Mouse (Mus musculus): ENCODE data around the gene Epha10. TPM values are rescaled to one million over a fixed set of nuclear protein-coding genes. Genes with fewer than 3 reads are reported as not detected.
"Not testable (repeated sequence)": the region's sequence is repeated elsewhere in the genome, so short reads cannot be mapped to it uniquely, and the experiment has no call there.

Gene Epha10
- total RNA-seq, 4 experiments from 2014 or later = 2.9 to 4.3 (median 3.8) TPM

DNA sequence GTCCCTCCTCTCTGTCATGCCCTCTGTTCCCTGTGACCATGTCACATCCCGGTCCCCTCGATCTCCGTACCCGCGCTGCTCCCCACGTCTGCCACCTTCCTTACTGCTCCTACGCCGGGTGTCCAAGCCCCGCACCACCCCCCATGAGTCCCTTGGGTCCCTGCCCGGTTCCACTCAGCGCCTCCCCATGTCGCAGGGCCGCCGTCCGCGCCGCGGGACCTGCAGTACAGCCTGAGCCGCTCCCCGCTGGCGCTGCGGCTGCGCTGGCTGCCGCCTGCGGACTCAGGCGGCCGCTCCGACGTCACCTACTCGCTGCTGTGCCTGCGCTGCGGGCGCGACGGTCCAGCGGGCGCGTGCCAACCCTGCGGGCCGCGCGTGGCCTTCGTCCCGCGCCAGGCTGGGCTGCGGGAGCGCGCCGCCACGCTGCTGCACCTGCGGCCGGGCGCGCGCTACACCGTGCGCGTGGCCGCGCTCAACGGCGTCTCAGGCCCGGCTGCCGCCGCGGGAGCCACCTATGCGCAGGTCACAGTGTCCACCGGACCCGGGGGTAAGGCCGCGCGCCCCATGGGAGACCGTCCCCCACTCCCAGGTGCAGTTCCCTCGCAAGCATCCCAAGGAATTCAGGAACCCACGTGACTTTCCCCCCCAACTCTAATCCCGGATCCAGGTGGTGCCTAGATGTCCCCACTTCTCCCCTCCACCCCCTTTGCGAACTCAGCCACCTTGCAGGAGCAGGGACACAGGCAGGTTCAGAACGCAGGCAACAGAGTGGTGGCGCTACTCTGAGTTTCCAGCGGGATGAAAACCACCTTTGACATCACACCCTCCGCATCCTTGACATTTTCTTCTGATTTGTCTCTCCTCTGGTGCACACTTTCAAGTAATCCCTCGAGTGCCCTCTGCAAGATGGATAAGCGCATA, 14.1 kb downstream of the Epha10 start:
- no peak for DNase-seq

DNA sequence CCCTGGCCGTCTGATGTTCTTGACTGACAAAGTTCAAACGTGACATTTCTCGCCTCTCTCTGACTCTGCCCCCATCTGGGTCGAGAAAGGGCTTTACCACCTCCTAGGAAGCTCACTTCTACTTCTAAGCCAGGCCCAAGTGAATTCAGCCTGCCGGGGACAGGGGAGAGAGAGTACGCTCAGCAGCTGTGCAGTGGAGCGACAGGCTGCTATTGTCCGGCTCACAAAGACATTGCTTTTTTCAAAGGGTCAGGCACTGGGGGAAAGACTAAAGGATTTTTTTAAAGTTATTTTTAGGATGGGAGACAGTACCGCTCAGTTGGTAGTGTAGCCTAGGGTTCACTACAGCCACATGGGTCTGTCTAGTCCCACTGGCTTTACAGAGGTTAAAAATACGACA, 17.7 kb downstream of the Epha10 start:
- DNase-seq = no peak

DNA sequence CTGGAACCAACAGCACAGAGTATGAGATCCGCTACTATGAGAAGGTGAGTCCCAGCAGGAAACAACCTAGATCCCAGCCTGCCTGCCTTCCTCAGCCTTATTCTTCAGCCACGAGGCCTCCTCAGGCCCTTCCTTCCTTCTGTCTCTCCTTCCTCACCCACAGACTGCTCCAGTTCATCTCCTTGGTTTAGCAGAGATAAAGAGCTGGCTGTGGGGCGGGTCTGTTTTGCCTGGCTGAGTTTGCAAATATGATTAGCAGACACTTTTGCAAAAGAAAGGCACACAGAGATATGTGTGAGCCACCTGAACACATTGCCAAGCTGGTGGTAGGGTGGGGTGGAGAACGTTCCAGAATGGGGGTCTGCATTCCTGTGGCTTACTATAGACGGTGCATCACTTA, 19.2 kb downstream of the Epha10 start:
- no peak for DNase-seq

DNA sequence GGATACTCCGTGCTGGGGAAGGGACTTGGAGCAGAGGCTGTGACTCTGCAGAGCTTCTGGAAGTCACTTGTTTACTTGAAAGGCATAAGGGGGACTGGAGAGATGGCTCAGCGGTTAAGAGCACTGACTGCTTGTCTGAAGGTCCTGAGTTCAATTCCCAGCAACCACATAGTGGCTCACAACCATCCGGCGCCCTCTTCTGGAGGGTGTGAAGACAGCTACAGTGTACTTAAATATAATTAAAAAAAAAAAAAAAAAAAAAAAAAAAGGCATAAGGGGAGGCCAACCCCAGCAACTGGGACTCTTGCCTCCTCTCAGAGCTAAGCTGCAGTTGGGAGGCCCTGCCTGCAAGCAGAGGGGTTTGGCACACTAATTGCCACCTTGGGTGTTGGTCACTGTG, 24.7 kb downstream of the Epha10 start:
- DNase-seq = no peak

DNA sequence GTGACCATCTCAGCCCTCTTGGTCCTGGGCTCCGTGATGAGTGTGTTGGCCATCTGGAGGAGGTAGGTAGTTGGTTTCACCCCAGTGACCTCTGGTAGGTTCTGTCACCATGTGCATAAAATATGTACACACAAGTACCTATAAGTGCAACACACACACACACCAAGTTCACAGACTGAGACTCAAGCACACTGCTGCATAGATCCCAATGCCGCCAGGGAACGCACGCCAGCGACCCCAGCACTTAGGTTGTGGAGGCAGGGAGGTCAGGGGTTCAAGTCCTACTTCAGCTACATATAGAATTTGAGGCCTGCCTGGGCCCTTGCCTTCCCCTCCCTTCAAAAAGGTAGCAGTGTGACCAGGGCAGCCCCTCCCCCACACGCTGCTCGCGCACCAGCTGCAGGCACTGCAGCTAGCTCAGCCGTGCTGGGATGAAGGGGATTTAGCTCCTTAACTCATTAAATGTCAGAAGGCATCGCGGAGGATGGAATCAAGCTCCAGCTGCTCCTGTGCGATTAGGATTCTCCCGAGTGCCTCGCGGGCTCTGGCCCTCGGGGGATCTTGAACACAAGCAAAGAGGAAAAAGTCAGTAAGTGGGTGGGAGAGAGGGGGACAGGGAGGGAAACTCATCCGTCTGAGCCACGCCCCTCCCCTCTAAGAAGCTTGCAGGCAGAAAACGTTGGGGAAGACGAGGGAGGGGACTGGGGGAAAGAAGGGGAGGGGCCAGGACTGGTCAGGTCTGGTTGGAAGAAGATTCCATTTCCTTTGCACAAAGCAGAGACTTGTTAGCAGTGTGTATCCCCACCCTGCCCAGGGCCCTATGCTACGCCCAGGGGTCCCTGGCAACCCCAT, 25.5 kb downstream of the Epha10 start:
- no peak for DNase-seq

DNA sequence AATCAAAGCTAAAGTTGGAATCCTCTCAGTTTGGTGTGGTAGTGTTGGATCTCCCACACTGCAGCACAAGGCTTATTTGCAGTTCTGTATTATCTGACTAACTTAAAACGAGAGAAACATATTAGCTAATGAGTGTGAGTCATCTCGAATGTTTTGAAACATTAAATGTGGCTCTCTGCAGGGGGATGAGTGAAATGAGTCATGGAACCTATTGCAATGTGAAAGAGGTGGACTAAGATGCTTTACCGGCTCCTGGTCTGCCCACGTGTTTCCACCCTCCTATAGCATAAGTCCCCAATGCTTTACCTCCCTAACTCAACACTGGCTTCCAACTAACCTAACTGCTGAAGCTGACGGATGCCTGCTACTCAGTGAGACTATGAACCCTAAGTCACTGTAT, 47.4 kb downstream of the Epha10 start:
- DNase-seq = no peak

DNA sequence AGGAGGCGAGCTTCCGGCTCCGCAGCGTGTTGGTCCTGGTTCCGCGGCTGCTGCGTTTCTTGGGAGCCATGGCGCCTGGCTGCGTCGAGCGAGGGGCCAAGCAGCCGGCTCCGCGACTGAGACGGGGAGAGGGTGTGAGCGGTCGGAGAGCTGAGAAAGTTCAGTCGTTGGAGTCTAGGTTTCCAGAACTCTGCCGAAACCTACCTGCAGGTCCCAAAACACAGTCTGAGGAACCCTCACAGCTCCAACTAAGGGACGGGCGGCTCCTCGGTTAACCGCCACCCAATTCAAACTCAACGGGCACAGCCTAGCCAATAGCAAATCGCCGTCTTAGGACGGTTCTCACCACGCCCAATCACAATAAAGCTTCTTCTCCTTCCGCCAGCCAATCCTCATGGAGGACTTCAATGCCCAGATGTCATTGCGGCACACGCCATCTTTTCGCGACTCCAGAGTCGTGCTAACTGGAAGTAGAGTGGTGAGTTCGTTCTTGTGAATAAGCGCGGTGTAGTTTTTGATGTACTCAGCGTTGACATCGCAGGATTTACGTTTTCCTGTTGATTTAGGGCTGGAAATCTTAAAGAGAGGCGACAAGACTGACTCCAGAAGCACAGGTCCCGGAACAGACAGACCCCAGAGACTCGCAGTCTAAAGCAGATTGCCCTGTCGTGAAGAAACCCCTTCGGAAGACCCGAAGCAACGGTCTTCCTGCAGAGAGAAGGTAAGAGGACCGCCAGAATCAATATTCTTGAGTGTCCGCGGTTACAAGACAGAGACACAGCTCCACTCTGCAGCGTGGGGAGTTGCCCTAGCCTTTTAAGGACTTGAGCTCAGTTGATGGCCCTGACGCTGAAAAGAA, 56.1 kb downstream of the Epha10 start, which contains the start of gene 9930104L06Rik:
TSS of gene 9930104L06Rik (plus strand) at position 436 of the 859 bp plus-strand sequence.
- peak; percentile 95 for DNase-seq

DNA sequence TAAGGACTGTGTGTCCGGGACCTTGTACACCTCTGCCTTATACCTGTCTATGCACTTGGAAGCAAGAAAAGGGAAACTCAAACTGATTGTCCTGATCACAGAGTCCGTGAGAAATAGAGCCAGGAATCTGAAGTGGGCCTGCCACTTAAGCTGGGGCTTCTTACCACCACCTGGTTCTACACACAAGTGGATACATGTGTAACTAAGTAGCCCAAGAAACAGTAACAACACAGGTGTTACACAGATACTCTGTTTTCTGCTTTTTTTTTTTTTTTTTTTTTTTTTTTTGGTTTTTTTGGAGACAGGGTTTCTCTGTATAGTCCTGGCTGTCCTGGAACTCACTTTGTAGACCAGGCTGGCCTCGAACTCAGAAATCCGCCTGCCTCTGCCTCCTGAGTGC, 58.5 kb downstream of the Epha10 start, which contains the start of gene Cdca8:
TSS of gene Cdca8 (minus strand) at position 101 of the 400 bp plus-strand sequence.
- DNase-seq = not testable (repeated sequence)

DNA sequence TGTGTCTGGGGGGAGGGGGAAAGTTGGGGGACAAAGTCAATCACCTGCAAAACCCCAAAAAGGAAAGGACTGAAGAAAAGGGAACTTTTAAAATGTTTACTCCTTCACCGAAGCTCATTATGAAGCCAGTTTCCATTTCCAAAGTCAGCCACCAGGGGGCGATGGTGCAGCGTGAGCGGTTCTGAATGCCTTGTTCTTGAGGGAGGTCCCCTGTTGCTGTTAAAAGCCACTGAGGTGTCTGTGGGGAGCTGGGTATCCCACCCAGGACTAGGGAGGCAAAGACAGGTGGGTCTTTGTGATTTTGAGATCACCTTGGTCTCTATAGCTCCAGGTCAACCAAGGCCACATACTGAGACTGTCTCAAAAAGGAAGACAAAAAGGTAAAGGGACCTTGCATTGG, 62.3 kb downstream of the Epha10 start:
- peak; percentile 25 for DNase-seq

DNA sequence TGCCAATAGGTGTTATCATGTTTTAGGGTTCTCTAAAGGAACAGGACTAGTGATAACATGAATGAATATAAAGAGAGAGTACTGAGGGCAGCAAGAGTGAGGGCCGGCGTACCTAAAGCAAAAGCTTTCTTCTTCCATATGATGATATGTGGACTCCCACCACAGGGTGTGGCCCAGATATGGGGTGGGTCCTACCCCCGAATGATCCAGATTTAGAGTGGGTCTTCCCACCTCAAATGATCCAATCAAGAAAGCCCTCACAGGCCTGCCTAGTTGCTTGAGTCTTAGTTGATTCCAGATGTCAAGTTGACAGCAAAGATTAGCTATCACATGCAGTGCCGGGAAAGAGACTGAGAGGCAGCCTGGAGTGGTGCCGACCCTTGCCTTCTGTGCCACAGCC, 63.1 kb downstream of the Epha10 start:
- no peak for DNase-seq

DNA sequence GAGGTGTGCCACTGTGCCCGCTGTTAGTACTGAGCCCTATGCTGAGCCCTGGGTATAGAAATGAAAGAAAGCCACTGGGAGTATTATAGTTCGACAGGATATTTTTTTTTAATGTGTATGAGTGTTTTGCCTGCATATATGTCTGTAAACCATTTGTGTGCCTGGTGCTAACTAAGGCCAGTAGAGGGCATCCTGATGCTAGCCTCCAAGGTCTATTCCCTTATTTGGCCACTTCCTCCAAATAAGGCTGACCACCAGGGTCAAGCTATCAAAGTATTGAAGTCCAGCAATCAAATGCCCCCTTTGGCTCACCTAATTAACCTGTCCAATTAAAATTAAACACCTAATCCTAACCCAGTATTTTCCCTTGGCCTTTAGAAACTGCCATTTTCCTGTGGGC, 64.3 kb downstream of the Epha10 start:
- DNase-seq = no peak

DNA sequence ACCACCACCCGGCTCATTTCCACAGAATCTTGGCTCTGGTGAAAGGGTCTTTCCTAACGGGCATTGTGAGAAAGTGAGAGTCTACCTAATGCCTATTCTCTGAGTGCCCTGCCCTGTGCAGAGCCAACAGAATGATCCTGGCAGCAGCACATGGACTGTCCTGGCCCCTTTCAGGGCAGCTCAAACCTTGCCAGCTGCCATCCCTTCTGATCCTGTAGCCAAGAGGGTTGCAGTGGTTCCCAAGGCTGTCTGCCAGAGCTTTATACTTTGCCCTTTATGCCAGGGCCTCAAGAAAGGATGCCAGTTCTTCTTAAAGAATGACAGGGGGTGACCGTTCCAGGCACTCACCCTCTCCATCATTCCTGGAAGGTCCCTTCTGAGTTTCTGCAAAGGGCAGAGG, 68.8 kb downstream of the Epha10 start:
- DNase-seq = no peak

DNA sequence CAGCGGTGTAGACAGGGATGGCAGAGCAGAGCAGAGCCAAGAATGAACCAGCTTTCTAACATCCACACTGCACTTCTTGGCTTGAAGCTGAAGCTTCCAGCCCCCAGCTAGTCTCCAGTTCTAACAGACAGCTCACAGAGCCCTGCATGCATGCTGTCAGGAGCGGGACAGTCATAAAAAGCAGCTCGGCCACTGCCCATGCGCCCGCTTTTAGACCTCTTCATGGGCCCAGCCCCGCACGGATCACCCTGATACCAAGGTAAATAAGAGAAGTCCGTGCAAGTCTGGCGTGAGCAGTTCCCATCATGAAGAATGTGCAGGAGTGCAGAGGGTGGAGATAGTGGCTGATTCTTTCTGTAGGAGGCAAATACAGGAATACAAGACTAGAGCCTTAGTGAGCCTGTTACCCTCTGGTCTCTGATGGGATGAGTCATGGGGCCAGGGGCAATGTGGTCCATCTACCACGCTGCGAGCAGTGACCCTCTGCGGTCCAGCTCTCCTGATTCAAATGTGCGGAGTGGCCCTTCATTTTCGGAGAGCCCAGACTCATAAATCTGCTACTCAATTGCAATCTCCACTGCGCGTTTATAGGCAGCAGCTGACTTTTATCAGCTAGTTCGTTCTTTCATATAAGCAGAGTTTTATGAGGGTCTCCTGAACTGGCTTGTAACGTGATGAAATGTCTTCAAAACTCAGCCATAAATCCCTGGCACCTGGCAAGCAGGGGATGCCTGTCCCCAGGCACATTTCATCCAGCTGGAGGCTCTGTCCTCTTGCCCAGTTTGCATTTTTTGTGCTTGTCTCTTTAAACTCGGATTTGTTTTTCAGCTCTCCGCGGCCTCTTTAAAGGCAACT, 69.7 kb downstream of the Epha10 start:
- no peak for DNase-seq

DNA sequence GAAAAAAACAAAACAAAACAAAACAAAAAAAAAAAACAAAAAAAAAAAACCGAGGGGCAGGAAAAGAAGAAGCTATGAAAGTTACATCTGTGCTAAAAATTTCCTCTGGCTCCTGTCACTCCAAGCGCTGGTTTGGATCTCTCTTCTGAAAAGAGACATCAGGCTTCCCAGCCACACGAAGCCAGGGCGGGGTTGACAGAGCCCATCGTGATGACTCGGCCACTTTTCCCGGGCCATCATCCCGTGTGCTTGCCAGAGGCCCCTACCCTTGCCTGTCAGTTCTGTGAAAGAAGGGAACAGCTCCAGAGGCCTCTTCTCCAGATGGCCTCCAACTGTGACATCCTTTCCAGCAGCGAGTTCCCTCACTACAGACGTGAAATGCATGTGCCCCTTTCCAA, 70.3 kb downstream of the Epha10 start:
- no peak for DNase-seq

DNA sequence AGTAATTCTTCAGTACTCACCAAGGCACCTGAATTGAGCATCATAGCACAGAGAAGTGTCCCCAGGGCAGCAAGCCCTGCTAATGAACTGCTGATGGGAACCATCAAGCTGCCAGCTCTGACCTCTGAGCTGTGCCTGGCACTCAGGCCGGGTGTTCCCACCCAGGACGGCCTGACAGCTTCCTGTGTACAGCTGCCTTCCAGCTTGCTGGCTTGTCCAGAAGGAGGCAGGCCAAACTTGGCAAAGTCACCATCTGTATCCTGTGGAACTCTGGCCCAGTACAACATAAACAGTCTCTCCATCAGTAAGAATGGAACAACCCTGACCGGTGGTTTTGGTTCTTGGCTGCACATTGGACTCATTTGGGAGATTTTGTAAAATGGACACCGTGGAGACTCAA, 72.8 kb downstream of the Epha10 start:
- no peak for DNase-seq

DNA sequence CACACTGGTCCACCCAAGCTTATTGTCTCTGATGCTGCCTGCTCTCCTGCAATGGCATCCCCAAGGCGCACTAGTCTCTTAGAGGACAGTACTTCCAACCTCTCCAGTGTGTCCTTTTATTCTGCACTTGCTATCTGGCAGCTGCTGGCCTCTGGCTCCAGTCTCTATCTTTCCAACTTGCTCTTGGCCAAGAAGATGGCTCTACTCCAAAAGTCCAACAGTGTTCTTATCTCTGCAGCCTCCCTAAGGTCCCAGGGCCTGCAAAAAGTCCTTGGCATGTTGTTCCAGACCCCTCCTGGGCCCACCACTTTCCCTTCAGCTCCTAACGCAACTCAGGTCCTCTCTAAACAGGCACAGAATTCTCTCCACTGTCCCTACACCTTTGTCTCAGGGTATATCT, 76.6 kb downstream of the Epha10 start:
- no peak for DNase-seq

DNA sequence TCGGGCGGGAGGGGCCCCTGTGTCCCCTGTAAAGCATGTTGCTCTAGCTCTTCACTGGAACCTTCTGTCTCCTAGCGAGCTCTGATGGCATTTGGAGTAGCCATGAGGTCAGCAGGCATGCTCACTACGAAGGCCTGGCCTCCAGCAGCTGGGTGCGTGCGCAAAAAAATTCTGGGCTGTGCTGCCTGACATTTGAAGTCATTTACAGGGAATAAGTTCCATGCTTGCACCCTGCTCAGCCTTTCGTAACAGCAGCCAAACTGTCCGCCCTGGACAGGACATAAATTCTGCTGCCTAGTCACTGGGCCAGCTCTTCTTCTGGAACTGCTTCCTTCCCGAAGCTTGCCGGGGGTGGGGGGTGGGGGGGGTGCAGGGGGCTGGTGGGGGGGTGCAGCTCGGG, 78.4 kb downstream of the Epha10 start:
- DNase-seq = peak; percentile 73

DNA sequence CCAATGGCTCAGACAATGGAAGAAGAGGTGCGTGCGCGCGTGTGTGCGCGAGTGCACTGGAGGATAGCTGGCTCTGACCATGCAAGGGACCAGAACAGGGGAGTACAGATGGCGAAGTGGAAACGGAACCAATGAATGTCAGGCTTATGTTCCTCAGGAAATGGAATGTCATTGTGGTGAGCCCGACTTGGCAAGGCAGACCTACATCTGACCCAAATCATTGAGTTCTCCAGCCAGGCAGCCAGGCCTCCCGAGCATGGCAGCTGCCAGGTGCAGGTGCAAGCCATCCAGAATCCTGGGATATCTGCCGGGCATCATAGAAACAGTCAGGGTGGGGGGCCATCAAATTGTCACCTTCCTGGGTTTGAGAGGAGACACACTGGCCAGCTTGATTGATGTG, 80.2 kb downstream of the Epha10 start:
- DNase-seq = no peak

DNA sequence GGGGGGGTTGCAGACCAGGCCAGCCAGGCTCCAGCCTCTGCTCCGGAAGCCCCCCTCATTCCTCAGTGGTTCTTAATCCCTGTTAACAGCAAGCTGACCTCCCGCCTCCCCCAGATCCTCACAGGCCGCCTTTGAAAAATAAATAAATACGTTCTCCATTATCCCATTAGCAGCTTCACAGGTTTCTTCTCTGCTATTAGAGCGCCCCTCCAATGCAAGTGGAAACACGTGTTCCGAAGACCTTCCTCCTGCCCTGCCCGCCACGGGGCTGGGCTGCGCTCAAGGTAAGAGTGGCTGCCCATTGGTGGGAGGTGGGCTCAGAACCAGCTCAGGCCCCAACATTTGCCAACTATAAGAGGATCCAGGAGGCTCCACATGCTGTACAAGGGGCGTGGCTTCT, 81.9 kb downstream of the Epha10 start:
- DNase-seq = no peak

DNA sequence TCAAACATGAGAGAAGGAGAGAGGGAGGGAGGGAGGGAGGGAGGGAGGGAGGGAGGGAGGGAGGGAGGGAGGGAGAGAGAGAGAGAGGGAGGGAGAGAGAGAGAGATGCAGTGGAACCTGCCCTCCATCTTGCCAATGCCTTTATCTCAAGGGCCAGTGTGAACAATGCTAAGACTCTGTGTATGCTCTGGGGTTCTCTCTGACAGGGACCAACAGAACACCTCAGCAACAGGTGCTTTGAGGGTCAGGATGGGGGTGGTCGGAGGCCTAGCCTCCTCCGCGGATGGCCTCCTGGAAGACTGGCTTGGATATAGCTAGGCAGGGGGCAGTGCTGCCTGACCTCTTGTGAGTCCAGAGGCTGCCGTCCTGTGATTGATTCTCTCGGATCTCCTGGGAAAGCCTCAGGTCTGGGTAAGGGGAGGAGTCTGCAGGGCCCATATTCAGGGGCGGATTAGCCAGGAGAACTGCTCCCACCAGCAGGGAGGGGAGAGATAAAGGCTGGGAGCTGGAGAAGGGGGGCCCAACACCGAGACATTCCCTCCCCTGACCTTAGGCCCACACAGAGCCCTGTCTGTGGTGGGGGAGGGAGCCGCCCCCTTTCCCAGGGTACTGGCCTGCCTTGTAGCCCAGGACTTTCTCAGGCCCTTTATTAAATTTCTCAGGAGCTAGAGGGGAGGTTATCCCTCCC, 84.4 kb downstream of the Epha10 start:
- DNase-seq = no peak

Data from adrenal gland, adult 8-10 months (tissue).